Mouse (Mus musculus): ENCODE results near the gene Tysnd1. TPM values are rescaled to one million over a fixed set of nuclear protein-coding genes. Genes with fewer than 3 reads are reported as not detected.

Tysnd1 gene
- total and polyA plus RNA-seq, 2 experiments from 2014 or later = 28.5 to 76.1 TPM

DNA sequence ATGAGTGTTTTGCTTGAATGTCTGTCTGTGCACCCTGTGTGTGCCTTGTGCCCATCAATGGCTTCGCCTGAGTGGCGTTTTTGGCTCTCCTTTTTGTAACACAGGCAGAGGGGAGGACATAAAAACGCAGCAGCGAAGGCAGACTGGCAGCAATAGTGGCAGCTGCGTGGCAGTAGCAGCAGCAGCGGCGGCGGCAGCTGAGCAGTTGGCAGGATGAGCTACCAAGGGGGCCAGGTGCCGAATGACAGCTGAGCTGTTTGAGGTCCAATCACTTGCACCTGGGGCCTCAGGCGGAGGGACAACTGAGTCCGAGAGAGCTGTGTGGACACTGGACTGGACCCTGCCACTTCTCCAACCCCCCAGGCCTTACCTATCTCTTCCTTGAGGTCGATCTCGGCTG is 52.0 kb downstream of the Tysnd1 start:
- Histone ChIP-seq H3K4me3 (ENCODE audit: low read depth, low read length) (no peak overlapping the region), H3K9ac (replicated peaks; ENCODE audit: low read length, poor library complexity, severe bottlenecking) (no peak overlapping the region), H3K36me3 (ENCODE audit: insufficient read depth, low read length) (peaks cover 62% of the 10 kb centered on the region), H3K27me3 (ENCODE audit: insufficient read depth, low read length) (no peaks in the 10 kb centered on the region), H3K4me2 (ENCODE audit: low read depth, low read length, poor library complexity, severe bottlenecking) (no peak overlapping the region), H3K4me1 (ENCODE audit: insufficient read depth, low read length) (no peaks in the 10 kb centered on the region), H3K9me3 (ENCODE audit: low read length) (no peaks in the 10 kb centered on the region), H3K27ac (ENCODE audit: low read depth, low read length) (no peak overlapping the region)
- DNase-seq (ENCODE audit: low spot score) = peak; percentile 31
- 90% methylated on average over 13 of the region's 13 CpGs for WGBS
- no peak for ATAC-seq (ENCODE audit: low FRiP score)
- no peak for TF ChIP-seq CTCF (IDR thresholded peaks at IDR 0.05)

DNA sequence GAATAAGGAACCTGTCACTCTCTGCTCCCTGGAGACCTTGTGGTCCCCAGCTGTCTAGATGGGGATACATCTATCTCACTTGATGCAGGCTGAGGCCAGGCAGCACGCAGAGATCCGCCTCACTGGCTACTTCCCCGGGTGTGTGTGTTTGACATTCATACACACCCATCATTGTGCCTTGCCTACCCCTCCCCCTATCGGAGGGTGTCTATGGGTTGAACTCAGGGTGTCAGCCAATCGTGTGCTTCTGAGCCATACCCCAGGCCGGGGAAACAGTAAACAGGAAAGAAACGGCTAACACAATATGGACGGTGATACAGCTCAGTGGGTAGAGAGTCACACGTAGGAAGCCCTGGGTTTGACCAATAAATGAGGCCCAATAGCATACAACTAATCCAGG is 54.7 kb downstream of the Tysnd1 start:
- Histone ChIP-seq H3K9ac (replicated peaks; ENCODE audit: low read length, poor library complexity, severe bottlenecking) (no peak overlapping the region), H3K4me2 (ENCODE audit: low read depth, low read length, poor library complexity, severe bottlenecking) (no peak overlapping the region), H3K36me3 (ENCODE audit: insufficient read depth, low read length) (peaks cover 66% of the 10 kb centered on the region), H3K9me3 (ENCODE audit: low read length) (no peaks in the 10 kb centered on the region), H3K27ac (ENCODE audit: low read depth, low read length) (no peak overlapping the region), H3K4me3 (ENCODE audit: low read depth, low read length) (no peak overlapping the region), H3K27me3 (ENCODE audit: insufficient read depth, low read length) (no peaks in the 10 kb centered on the region), H3K4me1 (ENCODE audit: insufficient read depth, low read length) (no peaks in the 10 kb centered on the region)
- TF ChIP-seq CTCF (IDR thresholded peaks at IDR 0.05) = no peak
- ATAC-seq (ENCODE audit: low FRiP score) = no peak
- WGBS = 91% methylated on average over 9 of the region's 9 CpGs
- DNase-seq (ENCODE audit: low spot score) = no peak

DNA sequence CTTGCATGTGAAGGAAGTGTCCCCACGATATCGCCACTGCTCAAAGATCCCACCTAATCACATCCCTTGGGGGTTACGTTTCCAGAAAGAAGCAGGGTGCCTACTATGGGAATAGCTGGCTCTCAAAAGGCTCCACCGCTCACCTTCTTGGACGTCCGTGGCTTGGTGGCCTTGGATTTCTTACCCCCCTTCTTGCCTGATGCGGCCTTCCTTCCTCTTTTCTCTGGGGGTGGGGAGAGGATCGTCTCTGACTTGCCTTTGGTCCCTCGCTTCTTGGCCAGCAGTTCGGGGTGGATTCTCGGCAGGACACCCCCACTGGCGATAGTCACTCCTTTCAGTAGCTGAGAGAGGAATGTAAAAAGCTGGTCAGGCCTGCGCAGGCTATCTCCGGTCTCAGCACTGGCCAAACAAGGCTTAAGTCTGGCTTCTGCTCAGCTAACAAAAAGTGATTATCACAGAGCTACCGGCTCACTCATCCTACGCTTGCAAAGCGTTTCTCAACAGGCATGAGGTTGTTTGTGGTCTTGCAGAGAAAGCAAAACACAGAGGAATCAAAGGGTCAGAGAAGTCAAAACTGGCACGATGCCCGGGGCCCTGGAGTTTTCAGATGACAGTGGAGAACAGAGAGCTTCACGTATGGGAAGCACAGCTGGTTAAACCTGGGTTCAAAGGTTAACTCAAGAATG is 56.4 kb downstream of the Tysnd1 start:
- no peak overlapping the region for H3K4me2 ChIP-seq (ENCODE audit: low read depth, low read length, poor library complexity, severe bottlenecking)
- ATAC-seq (ENCODE audit: low FRiP score) (no peak), DNase-seq (ENCODE audit: low spot score) (no peak)
- H3K27ac ChIP-seq (ENCODE audit: low read depth, low read length) = no peak overlapping the region
- H3K36me3 ChIP-seq (ENCODE audit: insufficient read depth, low read length) = peaks cover 55% of the 10 kb centered on the region
- no peak for TF ChIP-seq CTCF (IDR thresholded peaks at IDR 0.05)
- no peaks in the 10 kb centered on the region for H3K27me3 ChIP-seq (ENCODE audit: insufficient read depth, low read length)
- no peaks in the 10 kb centered on the region for H3K9me3 ChIP-seq (ENCODE audit: low read length)
- 79% methylated on average over 20 of the region's 20 CpGs for WGBS
- no peaks in the 10 kb centered on the region for H3K4me1 ChIP-seq (ENCODE audit: insufficient read depth, low read length)
- H3K9ac ChIP-seq (replicated peaks; ENCODE audit: low read length, poor library complexity, severe bottlenecking) = no peak overlapping the region
- no peak overlapping the region for H3K4me3 ChIP-seq (ENCODE audit: low read depth, low read length)

Other genes starting within 250 kb of the Tysnd1 start
- 14.2 and 18.5 TPM in 2 replicates for gene Eif4ebp2, start 242.9 kb upstream of the Tysnd1 start, total RNA-seq (2014; rRNA removed)
- gene Eif4ebp2, start 242.9 kb upstream of the Tysnd1 start, polyA plus RNA-seq (2015; fragmentation: Nextera tagmentation; extraction: Ambion mirVana) = 24.9 and 27.0 TPM in 2 replicates
- 11.2 and 15.5 TPM in 2 replicates for gene Lrrc20, start 219.7 kb upstream of the Tysnd1 start, total RNA-seq (2014; rRNA removed)
- gene Lrrc20, start 219.7 kb upstream of the Tysnd1 start, polyA plus RNA-seq (2015; fragmentation: Nextera tagmentation; extraction: Ambion mirVana) = 8.1 and 8.3 TPM in 2 replicates
- 5.4 and 5.8 TPM in 2 replicates for gene Npffr1, start 100.0 kb upstream of the Tysnd1 start, total RNA-seq (2014; rRNA removed)
- 3.2 and 3.4 TPM in 2 replicates for gene Npffr1, start 100.0 kb upstream of the Tysnd1 start, polyA plus RNA-seq (2015; fragmentation: Nextera tagmentation; extraction: Ambion mirVana)
- 88.8 and 111 TPM in 2 replicates for gene Ppa1, start 47.0 kb upstream of the Tysnd1 start, total RNA-seq (2014; rRNA removed)
- 172 and 184 TPM in 2 replicates for gene Ppa1, start 47.0 kb upstream of the Tysnd1 start, polyA plus RNA-seq (2015; fragmentation: Nextera tagmentation; extraction: Ambion mirVana)
- 141 and 167 TPM in 2 replicates for gene Sar1a, start 15.2 kb upstream of the Tysnd1 start, total RNA-seq (2014; rRNA removed)
- 192 and 197 TPM in 2 replicates for gene Sar1a, start 15.2 kb upstream of the Tysnd1 start, polyA plus RNA-seq (2015; fragmentation: Nextera tagmentation; extraction: Ambion mirVana)
- gene Aifm2, start 19.7 kb downstream of the Tysnd1 start, total RNA-seq (2014; rRNA removed) = 21.4 and 27.4 TPM in 2 replicates
- 18.6 and 19.2 TPM in 2 replicates for gene Aifm2, start 19.7 kb downstream of the Tysnd1 start, polyA plus RNA-seq (2015; fragmentation: Nextera tagmentation; extraction: Ambion mirVana)
- 116 and 123 TPM in 2 replicates for gene H2afy2, start 88.6 kb downstream of the Tysnd1 start, total RNA-seq (2014; rRNA removed)
- 185 and 206 TPM in 2 replicates for gene H2afy2, start 88.6 kb downstream of the Tysnd1 start, polyA plus RNA-seq (2015; fragmentation: Nextera tagmentation; extraction: Ambion mirVana)

Measured in midbrain, postnatal 0 days (tissue).